Mouse (Mus musculus) kidney, postnatal 10 days (tissue): ENCODE measurements around the gene Akt2.

Source experiments
- DNase-seq: peaks from one replicate; pipeline ENCODE4 v3.0.0; 2021; ENCODE audit warnings: mixed read lengths

Akt2 gene

DNA sequence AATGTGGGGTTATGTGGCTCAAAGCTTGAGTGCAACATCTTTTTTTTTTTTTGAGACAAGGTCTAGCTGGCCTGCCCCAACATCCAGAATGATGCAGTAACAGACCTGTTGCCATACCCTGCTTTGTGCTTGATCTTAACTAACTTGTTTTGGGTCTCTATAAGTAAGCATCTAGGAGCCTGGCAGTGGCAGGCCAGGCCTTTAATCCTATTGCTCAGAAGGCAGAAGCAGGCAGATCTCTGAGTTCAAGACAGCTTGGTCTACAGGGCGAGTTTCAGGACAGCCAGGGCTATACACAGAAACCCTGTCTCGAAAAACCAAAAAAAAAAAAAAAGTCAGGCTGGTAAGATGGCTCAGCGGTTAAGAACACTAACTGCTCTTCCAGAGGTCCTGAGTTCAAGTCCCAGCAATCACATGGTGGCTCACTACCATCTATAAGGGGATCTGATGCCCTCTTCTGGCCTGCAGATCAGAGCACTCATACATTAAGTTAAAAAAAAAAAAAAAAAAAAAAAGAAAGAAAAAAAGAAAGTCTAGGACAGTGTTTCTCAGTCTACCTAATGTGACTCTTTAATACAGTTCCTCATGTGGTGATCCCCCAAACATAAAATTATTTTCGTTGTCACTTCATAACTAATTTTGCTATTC is 662 bp upstream of the Akt2 start:
- DNase-seq = no peak

DNA sequence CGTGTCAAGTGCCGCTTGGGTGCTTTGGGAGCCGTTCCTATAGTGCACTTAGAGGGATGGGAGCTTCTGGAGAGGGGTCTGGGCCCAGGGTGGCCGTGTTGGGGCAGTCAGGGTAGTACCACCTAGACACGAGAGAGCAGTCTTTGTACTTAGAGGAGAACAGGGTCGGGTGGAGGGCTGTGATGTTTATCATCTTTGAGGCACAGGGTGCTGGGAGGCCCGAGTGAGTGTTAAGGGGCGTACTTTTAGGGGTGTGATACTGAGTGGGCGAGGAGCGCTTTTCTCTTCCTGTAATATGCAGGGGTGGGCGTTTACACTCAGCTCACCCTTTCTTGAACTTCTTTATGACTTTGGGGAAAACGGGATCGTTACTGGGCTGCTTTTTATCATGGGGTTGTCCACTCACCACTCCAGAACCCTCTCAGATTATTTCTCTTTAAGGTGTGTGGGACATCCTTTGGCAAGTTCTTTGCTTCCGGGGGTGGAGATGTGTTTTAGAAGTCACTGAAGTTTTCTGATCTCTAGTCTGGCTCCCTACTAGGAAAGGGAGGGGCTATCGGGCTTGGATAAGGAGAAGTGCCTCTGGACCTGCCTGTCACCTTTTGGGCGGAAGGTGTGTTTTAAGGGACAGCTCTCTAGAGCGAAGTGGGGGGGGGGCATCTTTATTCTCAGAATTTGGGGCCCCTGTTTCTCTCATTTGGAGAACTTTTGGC is 1.0 kb downstream of the Akt2 start:
- DNase-seq = peak; percentile 33

DNA sequence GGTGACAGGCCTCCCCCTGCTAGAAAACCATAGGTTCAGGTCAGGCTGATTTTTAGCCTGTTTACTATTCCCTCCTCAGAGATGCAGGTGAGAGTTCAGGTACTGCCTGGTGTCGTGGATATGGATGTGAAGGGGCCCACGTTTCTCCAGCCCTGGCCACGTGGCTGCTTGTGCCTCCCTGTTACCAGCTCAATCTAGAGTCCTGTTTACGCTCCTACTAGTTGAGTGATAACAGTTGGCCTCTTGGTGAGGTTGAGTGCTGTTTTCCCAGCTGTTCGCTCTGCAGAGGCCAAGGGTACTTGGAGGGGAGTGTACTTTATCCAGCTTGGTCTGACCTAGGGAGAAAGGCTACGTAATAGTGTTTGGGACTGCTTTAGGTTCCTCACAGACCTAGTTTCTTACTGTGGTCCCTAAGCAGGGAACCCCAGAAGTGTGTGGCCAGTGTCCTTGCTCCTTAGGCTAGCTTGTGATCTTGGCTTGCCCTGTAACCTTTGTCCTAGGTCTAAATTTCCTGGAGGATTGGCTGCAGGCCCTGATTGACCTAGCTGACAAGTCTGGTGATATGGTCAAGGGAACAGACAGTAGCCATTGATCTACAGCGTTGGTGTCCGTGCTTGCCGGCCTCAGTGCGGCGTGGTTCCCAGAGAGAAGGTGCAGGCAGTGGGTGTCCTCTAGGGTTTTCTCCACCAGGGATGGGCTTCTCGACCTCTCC is 1.7 kb downstream of the Akt2 start:
- DNase-seq = peak; percentile 36

DNA sequence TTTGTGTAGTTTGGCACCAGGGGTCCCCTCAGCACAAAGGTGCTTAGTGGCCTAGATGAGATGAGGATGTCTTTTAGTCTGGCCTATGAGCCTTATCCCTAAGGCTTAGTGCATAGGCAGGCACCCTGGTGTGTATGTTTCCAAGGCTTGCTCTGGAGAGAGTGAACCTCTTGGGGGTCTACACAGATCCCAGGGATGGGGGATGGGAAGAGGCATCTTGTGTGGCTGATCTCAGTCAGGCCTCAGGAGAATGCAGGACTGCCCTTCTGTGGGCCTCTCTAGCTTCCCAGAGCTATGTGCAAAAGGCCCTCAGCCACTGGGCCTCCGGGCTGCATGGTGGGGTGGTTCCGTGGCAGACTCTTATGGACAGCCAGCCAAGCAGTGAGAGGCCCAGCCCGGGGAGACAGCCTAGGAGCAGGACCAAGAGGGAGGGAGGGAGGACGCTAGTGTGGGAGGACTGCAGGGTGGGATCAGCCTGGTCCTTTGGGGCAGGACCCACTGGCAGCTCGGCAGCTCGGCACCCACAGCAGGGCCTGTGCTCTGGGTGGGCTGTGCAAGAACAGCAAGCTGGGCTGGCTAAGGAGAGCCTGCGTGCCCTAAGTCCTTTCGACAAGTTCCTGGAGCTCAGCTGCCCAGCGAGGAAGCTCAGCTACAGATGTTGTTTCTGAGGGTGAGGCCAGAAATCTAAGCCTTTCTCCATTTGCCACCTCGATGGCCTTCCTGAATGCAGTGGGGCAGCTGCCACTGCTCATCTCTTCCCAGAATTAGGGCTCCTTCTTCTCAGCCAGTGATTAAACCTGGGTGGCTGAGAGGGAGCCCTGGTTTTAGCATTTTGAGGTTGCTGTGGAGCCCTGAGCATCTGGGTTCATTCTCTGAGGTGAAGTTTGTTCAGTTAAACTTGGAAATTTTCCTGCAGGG is 5.5 kb downstream of the Akt2 start:
- DNase-seq = peak; percentile 60

DNA sequence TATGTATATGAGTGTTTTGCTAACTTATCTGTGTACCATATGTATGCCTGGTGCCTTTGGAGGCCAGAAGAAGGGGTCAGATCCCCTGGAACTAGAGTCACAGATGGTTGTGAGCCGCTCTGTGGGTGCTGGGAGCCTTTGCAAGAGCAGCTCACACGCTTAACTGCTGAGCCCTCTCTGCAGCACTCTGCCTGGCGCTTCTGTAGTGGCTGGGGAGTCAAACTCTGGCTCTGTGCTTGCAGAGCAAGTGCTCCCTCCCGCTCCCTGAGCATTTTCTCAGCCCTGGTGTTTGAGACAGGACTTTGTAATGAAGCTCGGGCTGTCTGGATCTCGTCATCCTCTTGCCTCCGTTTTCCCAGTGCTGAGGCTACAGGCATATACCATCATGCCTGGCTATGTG is 6.7 kb downstream of the Akt2 start:
- no peak for DNase-seq

DNA sequence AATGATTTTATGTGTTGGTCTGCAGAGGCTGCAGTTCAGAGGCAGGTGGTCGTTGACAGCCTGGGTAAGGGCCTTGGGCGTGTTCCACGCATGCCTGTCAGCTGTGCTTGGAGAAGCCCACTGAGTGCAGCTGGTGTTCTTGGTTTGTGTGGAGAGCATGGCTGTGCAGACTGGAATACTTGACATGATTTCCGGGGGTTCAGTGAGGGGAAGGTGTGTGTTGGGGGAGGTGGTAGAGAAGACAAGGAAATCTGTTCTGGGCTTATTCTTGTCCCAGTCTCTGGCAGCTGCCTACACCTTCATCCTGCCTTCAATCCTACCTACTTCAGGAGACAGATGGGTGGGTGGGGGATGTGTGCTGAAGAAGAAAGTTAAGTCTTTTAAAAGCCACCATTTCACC is 10.3 kb downstream of the Akt2 start:
- DNase-seq = no peak

DNA sequence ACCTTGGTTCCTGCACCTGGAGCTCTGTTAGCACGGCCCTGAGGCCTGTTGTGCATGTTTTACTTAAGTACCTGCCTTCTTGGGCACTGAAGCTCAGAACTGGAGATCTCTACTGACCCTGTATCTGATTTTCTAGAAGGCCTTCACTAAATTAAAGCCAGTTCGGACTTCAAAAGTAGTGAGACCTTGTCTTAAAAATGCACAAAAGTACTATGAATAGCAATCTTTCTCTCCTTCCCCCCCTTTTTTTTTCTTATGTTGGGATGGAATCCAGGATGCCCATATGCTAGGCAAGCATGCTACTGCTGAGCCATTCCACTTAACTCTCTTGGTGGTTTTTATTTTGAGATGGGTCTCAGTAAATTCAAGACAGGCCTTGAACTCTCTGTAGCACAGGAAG is 10.8 kb downstream of the Akt2 start:
- DNase-seq = no peak

DNA sequence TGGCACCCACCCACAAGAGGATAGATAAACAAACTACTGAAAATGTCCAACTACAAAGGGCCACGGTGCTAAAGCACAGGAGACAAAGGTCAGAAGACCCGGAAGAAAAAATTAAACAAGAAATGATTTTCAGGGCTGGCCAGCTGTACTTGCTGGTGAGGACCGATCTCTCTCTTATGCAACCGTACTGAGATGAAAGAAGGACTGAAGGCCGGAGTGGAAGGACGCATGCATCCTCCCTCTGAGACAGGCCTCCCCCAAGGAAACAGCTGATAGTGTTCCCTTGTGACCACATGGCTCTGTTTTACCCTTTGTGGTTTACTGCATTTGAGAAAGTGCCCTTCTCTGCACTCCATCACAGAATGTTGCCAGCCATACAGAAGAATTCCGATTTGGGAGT is 11.5 kb downstream of the Akt2 start:
- DNase-seq = no peak

DNA sequence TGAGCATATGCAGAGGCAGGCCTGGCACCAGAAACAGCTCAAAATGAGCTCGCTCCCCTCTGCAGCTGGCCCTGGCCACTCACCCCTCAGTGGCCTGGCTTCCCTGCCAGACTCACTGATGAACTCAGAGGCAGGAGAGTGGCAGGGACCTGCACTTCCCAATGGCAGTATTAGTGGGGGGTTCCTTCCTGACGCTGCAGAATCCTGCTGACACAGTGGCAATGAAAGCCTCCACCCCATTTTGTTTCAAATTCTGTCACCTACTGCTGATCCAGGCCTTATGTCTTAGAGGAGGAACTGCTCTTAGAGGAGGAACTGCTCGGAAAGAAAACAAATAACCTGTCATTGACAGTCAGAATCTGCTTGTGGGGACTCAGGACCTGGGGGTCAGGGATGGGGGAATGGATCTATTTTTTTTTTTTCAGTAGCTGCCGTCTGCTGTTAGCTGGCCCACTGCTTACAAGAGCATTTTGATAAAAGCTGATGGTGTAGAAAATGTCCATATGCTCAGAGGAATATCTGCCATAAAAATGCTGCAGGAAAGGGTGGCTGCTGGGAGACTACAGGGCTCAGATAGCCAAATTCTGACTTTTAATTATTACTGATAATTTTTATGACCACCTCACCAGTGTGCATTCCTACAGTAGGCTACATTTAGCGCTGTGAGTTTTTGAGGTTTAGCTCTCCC is 13.5 kb downstream of the Akt2 start:
- DNase-seq = no peak

DNA sequence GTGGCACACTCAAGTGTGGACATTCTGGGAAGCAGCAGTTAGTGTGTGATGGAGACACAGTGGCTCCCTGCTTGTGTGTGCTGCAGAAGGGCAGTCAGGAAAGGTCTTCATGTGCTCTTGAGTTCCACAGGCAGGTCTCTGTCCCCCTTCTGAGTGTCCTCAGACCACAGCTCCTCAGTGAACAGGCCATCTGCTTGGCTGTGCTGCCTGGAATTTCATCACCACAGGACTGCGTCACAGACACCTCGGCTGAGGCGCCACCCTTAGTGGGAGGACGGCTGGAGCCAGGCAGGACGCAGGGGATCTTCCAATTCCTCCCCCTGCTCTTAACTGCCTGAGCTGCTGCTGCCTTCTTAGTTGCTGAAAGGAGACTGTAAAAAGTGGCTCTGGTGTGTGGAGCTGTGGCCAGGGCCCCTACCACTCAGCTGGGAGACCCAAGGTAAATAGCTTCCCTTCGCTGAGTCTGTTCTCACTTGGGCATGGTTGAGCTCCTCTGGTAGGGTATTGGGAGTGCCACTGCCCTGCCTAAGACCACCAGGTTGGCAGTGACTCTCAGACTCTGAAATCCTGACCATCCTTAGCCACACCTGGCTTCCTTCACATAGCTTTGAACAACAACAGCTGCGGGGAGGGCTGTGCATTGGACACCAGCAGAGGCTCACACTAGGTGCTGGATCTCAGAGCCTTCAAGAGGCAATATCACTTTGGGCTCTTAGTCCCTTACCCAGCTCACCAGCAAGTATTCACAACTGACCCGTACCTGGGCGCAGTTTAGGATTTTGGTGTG is 14.3 kb downstream of the Akt2 start:
- DNase-seq = peak; percentile 56

DNA sequence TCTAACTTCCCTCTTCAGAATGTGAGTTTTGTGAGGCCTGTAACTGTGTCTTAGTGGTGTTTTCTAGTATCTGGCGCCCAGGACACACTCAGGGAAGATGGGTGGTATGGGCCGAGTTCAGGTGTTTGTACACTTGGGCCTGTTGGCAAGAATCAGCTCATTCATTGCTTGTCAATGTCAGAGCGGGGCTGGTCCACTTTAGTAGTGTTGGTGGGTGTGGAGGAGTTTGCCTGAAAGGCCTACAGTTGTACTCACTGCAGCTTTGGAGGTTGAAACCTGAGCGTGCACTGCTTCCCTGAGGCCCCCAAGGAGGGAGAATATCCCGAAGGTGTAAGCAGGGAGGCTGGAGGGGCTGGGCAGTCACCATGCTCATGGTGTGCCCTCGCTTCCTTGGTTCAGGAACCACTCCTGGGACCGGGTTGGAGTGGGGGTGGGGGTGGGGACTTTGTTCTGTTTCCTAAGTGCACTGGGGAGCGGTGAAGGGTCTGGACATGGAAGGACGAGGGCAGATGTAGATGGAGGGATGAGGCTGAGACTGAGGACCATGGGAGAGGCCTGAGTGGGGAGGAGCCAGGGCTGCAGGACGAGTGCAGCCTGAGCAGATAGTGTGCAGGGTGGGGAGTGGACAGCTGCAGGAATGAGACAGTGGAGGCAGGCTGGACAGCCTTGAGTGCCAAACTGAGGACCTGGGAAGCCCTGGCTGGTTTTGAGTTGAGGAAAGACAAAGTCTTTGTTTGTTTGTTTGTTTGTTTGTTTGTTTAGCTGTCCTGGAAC is 15.3 kb downstream of the Akt2 start:
- DNase-seq = no peak

DNA sequence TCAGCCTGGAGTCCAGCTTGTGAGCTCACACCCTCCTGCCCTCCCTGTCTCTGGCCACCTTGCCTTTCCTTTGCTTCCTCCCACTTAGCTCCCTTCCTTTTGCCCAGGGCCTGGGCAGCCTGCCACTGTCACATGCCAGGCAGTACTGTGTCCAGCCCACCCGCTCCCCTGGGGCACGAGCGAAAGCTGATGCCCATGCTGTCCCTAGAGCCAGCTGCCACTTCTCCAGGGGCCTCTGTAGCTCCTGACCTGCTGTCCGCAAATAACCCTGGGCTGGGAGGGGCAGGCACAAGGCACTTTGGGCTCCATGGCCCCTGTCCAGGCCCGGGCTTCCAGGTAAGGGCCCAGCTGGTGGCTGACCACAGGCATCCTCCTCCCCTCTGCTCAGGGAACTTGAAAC is 16.2 kb downstream of the Akt2 start:
- peak; percentile 77 for DNase-seq

DNA sequence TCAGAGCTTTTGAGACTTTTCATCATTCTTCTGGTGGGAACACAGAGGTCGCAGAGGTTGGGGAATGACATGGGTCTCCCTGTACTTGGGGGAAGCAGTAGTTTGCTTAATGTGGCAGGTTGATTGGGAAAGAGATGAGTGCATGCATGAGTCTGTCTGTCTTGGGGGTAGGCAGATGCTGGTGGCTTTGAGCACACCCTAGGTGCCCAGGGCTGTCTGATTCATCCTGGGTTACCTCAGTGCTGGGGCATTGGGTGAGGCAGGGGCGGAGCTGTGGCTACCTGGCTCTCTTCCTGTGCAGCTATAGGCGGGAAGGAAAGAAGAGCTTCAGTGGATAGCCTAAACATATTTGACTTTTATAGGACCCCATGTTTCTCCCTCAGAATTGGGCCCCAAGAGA is 16.8 kb downstream of the Akt2 start:
- DNase-seq = no peak

DNA sequence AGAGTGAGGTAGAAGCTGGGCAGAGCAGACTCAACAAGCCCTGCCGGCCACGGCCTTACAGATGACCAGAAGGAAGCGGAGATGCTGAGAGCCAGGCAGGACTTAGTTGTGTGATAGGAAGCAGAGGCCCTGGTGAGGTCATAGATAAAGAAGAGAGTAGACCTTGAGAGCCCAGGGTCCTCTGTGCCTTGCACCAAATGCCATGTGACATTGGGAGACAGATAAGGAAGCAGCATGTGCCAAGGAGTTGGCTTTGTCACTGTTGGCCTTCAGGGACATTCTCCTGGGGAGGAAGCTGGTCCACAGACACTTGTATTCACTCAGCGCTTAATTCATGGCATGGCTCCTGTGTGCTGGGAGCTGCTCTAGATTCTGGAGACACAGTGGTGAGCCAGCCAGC is 17.9 kb downstream of the Akt2 start:
- no peak for DNase-seq

DNA sequence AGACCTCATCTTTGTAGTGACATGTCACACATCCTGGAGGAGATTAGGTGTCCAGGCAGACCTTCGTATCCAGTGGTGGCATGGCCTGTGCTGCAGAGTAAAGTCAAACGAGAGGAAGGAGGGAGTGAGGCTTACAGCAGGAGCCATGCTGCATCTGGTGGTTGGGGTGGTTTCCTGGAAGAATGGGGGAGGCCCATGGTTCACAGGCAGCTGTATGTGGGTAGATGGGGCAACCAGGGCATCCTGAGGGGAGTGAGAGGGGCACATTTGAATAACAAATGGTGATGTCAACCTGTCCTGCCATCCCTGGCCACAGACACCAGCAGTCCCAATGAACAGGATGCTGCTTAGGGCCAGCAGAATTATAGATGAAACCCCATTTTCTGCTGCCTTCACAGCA is 18.3 kb downstream of the Akt2 start:
- DNase-seq = no peak

DNA sequence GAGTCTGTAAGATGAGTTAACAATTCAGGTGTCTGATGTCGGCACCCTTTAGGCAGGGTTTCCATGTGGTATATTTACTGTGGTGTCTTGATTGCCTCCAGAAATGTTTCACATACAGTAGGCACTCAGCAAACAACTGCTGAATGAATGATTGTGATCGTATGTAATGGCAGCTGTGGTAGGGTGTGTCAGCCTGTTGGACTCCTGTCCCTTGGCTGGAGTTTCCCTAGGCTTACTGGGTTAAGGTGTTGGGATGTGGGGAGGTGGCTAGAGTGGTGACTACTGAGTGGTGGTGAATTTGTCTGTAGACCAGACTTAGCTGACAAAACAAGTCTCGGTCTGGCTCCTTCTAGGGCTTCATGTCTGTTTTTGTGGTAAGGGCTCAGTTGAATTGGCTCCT is 19.0 kb downstream of the Akt2 start:
- DNase-seq = no peak

DNA sequence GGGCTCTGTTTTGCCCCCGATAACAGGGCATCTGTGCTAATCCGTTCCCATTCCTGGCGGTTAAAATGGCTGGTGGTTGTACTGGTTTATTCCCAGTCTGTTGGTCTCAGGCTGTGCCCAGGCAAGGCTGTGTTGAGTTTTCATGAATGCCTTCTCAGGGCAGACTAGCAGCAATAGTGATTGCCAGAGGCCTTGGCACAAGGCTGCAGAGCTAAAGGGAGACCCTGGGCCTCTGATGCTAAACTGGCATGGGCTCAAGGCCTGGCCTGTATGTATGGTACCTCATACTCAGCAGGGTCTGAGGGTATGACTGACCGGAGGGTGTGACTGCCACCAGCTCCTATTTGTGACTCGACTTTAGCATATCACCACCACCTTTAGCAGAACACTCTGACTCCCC is 19.5 kb downstream of the Akt2 start:
- no peak for DNase-seq

DNA sequence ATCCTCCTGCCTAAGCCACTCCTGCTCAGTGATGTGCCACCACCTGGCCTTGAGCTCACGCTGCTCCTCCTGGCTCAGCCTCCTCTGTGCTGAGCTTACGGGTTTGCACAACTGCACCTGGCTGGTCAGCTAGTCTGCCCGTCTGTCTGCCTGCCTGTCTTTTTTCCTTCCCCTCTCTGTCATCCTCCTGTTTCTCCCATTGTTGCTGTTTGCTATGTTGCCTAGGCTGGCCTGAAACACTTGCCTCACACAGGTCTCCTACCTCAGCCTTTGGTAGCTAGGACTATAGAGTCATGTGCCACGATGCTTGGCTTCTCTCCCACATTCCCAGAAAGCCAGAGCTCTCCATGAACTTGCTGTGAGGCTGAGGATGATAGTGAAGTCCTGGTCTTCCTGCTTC is 21.6 kb downstream of the Akt2 start:
- DNase-seq = no peak

DNA sequence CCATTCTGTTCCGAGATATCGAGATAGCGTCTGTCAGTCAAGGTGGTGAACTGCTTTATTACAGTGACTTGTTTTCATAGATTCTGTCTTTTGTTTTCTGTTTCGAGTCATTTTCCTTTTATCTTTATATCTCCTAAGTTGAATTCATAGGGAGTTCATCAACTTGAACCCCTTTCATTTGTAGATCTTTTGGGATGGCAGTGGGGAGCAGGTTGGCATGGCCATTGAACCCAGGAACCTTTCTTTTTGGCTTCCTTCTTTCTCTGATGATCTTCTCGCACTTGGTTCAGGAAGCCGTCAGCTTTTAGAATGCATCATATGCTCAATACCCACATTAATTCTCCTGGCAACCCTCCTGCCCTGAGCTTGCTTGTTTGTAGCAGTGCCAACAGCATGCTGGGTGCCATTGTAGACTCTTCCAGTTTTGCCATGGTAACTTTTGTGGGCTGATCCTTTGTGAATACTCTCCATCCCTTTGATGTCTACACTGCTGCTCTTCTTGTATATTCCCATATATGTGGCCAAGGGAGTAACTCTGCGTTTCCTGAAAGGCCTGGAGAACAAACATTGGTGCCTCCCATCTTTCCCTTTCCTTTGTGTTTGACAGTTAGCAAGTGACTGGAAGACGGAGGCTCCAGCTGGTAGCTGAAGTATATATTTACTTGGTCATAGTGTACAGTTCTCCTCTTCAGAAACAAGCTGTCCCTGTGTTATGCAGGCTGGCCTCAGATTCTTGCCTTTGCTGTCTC is 22.6 kb downstream of the Akt2 start:
- DNase-seq = no peak

DNA sequence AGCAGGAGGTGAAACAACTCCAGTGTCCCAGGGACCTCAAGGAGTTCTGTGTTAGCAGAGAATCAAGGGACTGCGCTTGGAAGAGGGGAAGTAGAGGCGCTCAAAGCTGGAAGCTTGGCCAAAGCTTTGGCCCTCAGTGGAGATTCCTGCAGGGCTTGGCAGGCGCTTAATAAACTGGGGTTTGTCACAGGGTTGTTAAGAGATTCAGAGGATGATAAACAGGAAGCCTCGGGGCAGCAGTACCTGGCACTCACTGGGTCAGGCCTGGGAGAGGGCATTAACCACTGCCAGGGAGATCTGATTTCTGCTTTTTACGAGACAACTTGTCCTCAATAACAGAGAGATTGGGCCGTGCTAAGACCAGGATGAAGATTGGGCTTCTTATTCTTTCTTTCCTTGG is 29.7 kb downstream of the Akt2 start:
- DNase-seq = no peak
